Comparison of ENCODE assay signal across 12 mouse cellular contexts in the genomic region with DNA sequence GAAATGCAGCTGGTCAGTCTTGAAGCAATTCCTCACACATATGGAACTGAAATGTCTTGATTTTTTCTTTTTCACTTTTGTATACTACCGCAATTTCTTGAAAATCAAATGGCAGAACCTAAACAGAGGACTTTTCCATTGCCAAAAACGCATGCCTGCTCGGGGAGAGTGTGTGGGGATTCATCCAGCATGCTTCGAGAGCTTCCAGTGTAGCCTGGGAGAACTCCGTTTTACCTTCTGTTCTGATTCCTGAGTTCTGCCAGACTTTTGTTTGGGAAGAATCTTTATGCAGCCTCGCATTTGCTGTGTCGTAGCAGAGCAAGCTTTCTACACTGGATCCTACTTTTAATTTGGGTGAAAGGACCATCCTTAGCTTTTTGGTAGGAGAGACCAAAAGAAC.
DNase-seq lines count a peak whose midpoint lies in the region; ATAC-seq lines count a peak whose summit lies in the region.
"Had no signal": no experiment of that assay in that cellular context is flagged by ENCODE, and none has a peak within 500 bp of the region (broad histone marks: within the 10 kb centered on the region; RNA-seq: fewer than 3 reads in every experiment).

No protein-coding gene starts in this region.

- no peaks in the 10 kb centered on the region for H3K27me3 ChIP-seq in kidney, embryonic 15.5 days
- H3K27me3 ChIP-seq in stomach, embryonic 16.5 days (ENCODE audit: control insufficient read depth, insufficient read depth, low read length) = no peaks in the 10 kb centered on the region
- H3K27me3 ChIP-seq: hindbrain, embryonic 15.5 days; neural tube, embryonic 12.5 days had no signal

- ATAC-seq in kidney, embryonic 15.5 days (replicated peaks; ENCODE audit: low FRiP score) = no peak
- ATAC-seq in stomach, embryonic 16.5 days (ENCODE audit: insufficient read depth, low FRiP score) = no peak

- H3K9me3 ChIP-seq in kidney, embryonic 15.5 days (replicated peaks) = no peaks in the 10 kb centered on the region
- H3K9me3 ChIP-seq in stomach, embryonic 16.5 days (replicated peaks; ENCODE audit: control insufficient read depth, low read length) = no peaks in the 10 kb centered on the region
- H3K9me3 ChIP-seq: hindbrain, embryonic 15.5 days; neural tube, embryonic 12.5 days had no signal

- no peak overlapping the region for H3K4me3 ChIP-seq in kidney, embryonic 15.5 days (replicated peaks)
- peak overlapping the region; percentile 29 for H3K4me3 ChIP-seq in stomach, embryonic 16.5 days (replicated peaks; ENCODE audit: low read length)
- H3K4me3 ChIP-seq: hindbrain, embryonic 15.5 days; neural tube, embryonic 12.5 days had no signal

- WGBS in kidney, embryonic 15.5 days = 74% methylated on average over 7 of the region's 7 CpGs
- 30% methylated on average over 7 of the region's 7 CpGs for WGBS in stomach, embryonic 16.5 days

- no peak for DNase-seq in kidney, postnatal 4 days
- DNase-seq in right cerebral cortex, adult 2 months (ENCODE audit: low spot score in 2 of 2) = peak; percentile 27 to 38
- DNase-seq in right cerebral cortex, postnatal 4 days = no peak
- DNase-seq in layer of hippocampus, adult 9-11 months = peak; percentile 20
- DNase-seq in cerebellum, postnatal 4 days (ENCODE audit: low spot score in 2 of 2) = no peak
- DNase-seq in ovary, postnatal 14 days (ENCODE audit: low spot score) = no peak
- DNase-seq: embryo, embryonic 11 days; thymus, postnatal 25 days had no signal

- H3K4me1 ChIP-seq in kidney, embryonic 15.5 days = 0 out of 2 replicates have a peak, but pooled peaks cover 4% of the 10 kb centered on the region
- no peaks in the 10 kb centered on the region for H3K4me1 ChIP-seq in stomach, embryonic 16.5 days (ENCODE audit: control insufficient read depth, insufficient read depth, low read length)
- H3K4me1 ChIP-seq: hindbrain, embryonic 15.5 days; neural tube, embryonic 12.5 days had no signal

- no peak overlapping the region for H3K4me2 ChIP-seq in kidney, embryonic 15.5 days
- H3K4me2 ChIP-seq in stomach, embryonic 16.5 days (ENCODE audit: low read depth, low read length) = peak overlapping the region; percentile 36
- H3K4me2 ChIP-seq: hindbrain, embryonic 15.5 days; neural tube, embryonic 12.5 days had no signal

- no peaks in the 10 kb centered on the region for H3K36me3 ChIP-seq in kidney, embryonic 15.5 days
- H3K36me3 ChIP-seq in stomach, embryonic 16.5 days (ENCODE audit: control insufficient read depth, insufficient read depth, low read length) = no peaks in the 10 kb centered on the region
- H3K36me3 ChIP-seq: hindbrain, embryonic 15.5 days; neural tube, embryonic 12.5 days had no signal

- peak overlapping the region; percentile 45; the same call in 1 of the 2 replicates for H3K27ac ChIP-seq in kidney, embryonic 15.5 days
- H3K27ac ChIP-seq in stomach, embryonic 16.5 days (ENCODE audit: low read length) = peak overlapping the region; percentile 39
- H3K27ac ChIP-seq: hindbrain, embryonic 15.5 days; neural tube, embryonic 12.5 days had no signal

- no peak overlapping the region for H3K9ac ChIP-seq in kidney, embryonic 15.5 days
- peak overlapping the region; percentile 43; the same call in 1 of the 2 replicates for H3K9ac ChIP-seq in stomach, embryonic 16.5 days (ENCODE audit: low read length)
- H3K9ac ChIP-seq: hindbrain, embryonic 15.5 days; neural tube, embryonic 12.5 days had no signal

Comparison
In these comparisons a context has a peak if more than half of its experiments do, and no peak if none do; other contexts are left out.
1. DNase-seq: peak in right cerebral cortex, adult 2 months (2 of 2) and layer of hippocampus, adult 9-11 months (single experiment); none in kidney, postnatal 4 days (0 of 2), right cerebral cortex, postnatal 4 days (single experiment), cerebellum, postnatal 4 days (0 of 2) and ovary, postnatal 14 days (single experiment).